Comparison of ENCODE assay signal across 8 mouse cellular contexts in genomic region chr12:111677882-111678669, GRCm38 (mm10). TPM values are rescaled to one million over a fixed set of nuclear protein-coding genes. Genes with fewer than 3 reads are reported as not detected.
DNase-seq lines count a peak whose midpoint lies in the region; ATAC-seq and TF ChIP-seq lines count a peak whose summit lies in the region.

Gene Trmt61a (plus strand): TSS chr12:111678105.

- H3K27ac ChIP-seq in embryonic facial prominence, embryonic 11.5 days (replicated peaks; ENCODE audit: low read depth, low read length) = peak within 1 kb of the TSS; percentile 23
- H3K27ac ChIP-seq in intestine, postnatal 0 days (ENCODE audit: low read depth, low read length) = peak within 1 kb of the TSS; percentile 93
- H3K27ac ChIP-seq in limb, embryonic 13.5 days = peak within 1 kb of the TSS; percentile 91
- H3K27ac ChIP-seq in midbrain, embryonic 15.5 days = peak within 1 kb of the TSS; percentile 96

- peaks cover 8% of the 10 kb centered on the region for H3K27me3 ChIP-seq in embryonic facial prominence, embryonic 11.5 days (ENCODE audit: control insufficient read depth, insufficient read depth, low read length)
- no peaks in the 10 kb centered on the region for H3K27me3 ChIP-seq in intestine, postnatal 0 days (replicated peaks; ENCODE audit: control insufficient read depth, insufficient read depth, low read length)
- peaks cover 27% of the 10 kb centered on the region for H3K27me3 ChIP-seq in limb, embryonic 13.5 days
- H3K27me3 ChIP-seq in midbrain, embryonic 15.5 days (replicated peaks) = no peaks in the 10 kb centered on the region

- peaks cover 6% of the 10 kb centered on the region; the same call in 1 of the 2 replicates for H3K4me1 ChIP-seq in embryonic facial prominence, embryonic 11.5 days (ENCODE audit: control insufficient read depth, insufficient read depth, low read length)
- peaks cover 20% of the 10 kb centered on the region for H3K4me1 ChIP-seq in intestine, postnatal 0 days (replicated peaks; ENCODE audit: control insufficient read depth, insufficient read depth, low read length)
- H3K4me1 ChIP-seq in limb, embryonic 13.5 days = peaks cover 19% of the 10 kb centered on the region
- H3K4me1 ChIP-seq in midbrain, embryonic 15.5 days = peaks cover 24% of the 10 kb centered on the region

- TF ChIP-seq CTCF in intestine, postnatal 0 days (IDR thresholded peaks at IDR 0.05; ENCODE audit: low read depth) = no peak

- peak within 1 kb of the TSS; percentile 61 for H3K9ac ChIP-seq in embryonic facial prominence, embryonic 11.5 days (replicated peaks; ENCODE audit: low read length)
- peak within 1 kb of the TSS; percentile 59 for H3K9ac ChIP-seq in intestine, postnatal 0 days (ENCODE audit: low read depth, low read length)
- peak within 1 kb of the TSS; percentile 79 for H3K9ac ChIP-seq in limb, embryonic 13.5 days
- peak within 1 kb of the TSS; percentile 81 for H3K9ac ChIP-seq in midbrain, embryonic 15.5 days

- WGBS in embryonic facial prominence, embryonic 11.5 days = 1% methylated on average over 51 of the region's 51 CpGs
- WGBS in intestine, postnatal 0 days = under 1% methylated on average over 51 of the region's 51 CpGs
- under 1% methylated on average over 51 of the region's 51 CpGs for WGBS in limb, embryonic 13.5 days
- WGBS in midbrain, embryonic 15.5 days = 1% methylated on average over 51 of the region's 51 CpGs

- peak; percentile 96 for DNase-seq in 3T3-L1 (ENCODE audit: low read depth, low spot score)
- peak; percentile 94 for DNase-seq in adrenal gland, postnatal 14 days
- peak; percentile 96 for DNase-seq in embryonic facial prominence, embryonic 11.5 days (ENCODE audit: low spot score)
- DNase-seq in spleen, adult 18-20 months = peak; percentile 73 to 81

- peak within 1 kb of the TSS; percentile 88 for H3K4me3 ChIP-seq in embryonic facial prominence, embryonic 11.5 days (ENCODE audit: low read depth, low read length)
- peak within 1 kb of the TSS; percentile 84 for H3K4me3 ChIP-seq in intestine, postnatal 0 days (ENCODE audit: low read depth, low read length)
- peak within 1 kb of the TSS; percentile 89 for H3K4me3 ChIP-seq in limb, embryonic 13.5 days
- H3K4me3 ChIP-seq in midbrain, embryonic 15.5 days = peak within 1 kb of the TSS; percentile 91

- ATAC-seq in embryonic facial prominence, embryonic 11.5 days (replicated peaks; ENCODE audit: insufficient number of reproducible peaks, low FRiP score, low TSS enrichment, low read depth) = peak; percentile 84
- ATAC-seq in granulocyte monocyte progenitor cell, adult 5-6 weeks (replicated peaks; ENCODE audit: poor library complexity, severe bottlenecking) = peak; percentile 70
- ATAC-seq in intestine, postnatal 0 days = peak; percentile 71
- peak; percentile 91 for ATAC-seq in limb, embryonic 13.5 days (ENCODE audit: low FRiP score, low read depth)
- ATAC-seq in midbrain, embryonic 15.5 days (replicated peaks) = peak; percentile 89

- H3K9me3 ChIP-seq in embryonic facial prominence, embryonic 11.5 days (replicated peaks; ENCODE audit: control insufficient read depth, low read length) = no peaks in the 10 kb centered on the region
- no peaks in the 10 kb centered on the region for H3K9me3 ChIP-seq in intestine, postnatal 0 days (ENCODE audit: control insufficient read depth)
- no peaks in the 10 kb centered on the region for H3K9me3 ChIP-seq in limb, embryonic 13.5 days
- H3K9me3 ChIP-seq in midbrain, embryonic 15.5 days = no peaks in the 10 kb centered on the region

- H3K4me2 ChIP-seq in embryonic facial prominence, embryonic 11.5 days (ENCODE audit: low read depth, low read length) = peak within 1 kb of the TSS; percentile 96
- peak within 1 kb of the TSS; percentile 92 for H3K4me2 ChIP-seq in intestine, postnatal 0 days (replicated peaks; ENCODE audit: low read depth)
- H3K4me2 ChIP-seq in limb, embryonic 13.5 days (replicated peaks) = peak within 1 kb of the TSS; percentile 93
- peak within 1 kb of the TSS; percentile 89 for H3K4me2 ChIP-seq in midbrain, embryonic 15.5 days

- H3K36me3 ChIP-seq in embryonic facial prominence, embryonic 11.5 days (replicated peaks; ENCODE audit: control insufficient read depth, insufficient read depth, low read depth, low read length) = no peaks in the 10 kb centered on the region; the same call in 1 of the 2 replicates
- H3K36me3 ChIP-seq in intestine, postnatal 0 days (ENCODE audit: control insufficient read depth, insufficient read depth) = peaks cover 18% of the 10 kb centered on the region; the same call in 1 of the 2 replicates
- peaks cover 28% of the 10 kb centered on the region for H3K36me3 ChIP-seq in limb, embryonic 13.5 days
- H3K36me3 ChIP-seq in midbrain, embryonic 15.5 days (replicated peaks) = no peaks in the 10 kb centered on the region

RNA-seq across cellular contexts. Expression of gene Trmt61a, which starts in this region (rescaled TPM):
- 14.2 and 15.5 TPM in 2 replicates for total RNA-seq in adrenal gland, postnatal 14 days (2021)
- 3.8 and 5.4 TPM in 2 replicates for polyA plus RNA-seq in embryonic facial prominence, embryonic 11.5 days (2014; fragmentation: Nextera tagmentation; extraction: Ambion mirVana)
- 18.6 and 21.9 TPM in 2 replicates for total RNA-seq in granulocyte monocyte progenitor cell, adult 5-6 weeks (2014; fragmentation: Nextera tagmentation)
- 10.0 and 10.1 TPM in 2 replicates for total RNA-seq in granulocyte monocyte progenitor cell, adult 5-6 weeks (2017)
- polyA plus RNA-seq in intestine, postnatal 0 days (2015; fragmentation: Nextera tagmentation; extraction: Ambion mirVana) = 5.6 TPM in 2 replicates
- 10.7 and 13.0 TPM in 2 replicates for polyA plus RNA-seq in limb, embryonic 13.5 days (2015; fragmentation: Nextera tagmentation; extraction: Ambion mirVana)
- 10.4 and 11.9 TPM in 2 replicates for polyA plus RNA-seq in midbrain, embryonic 15.5 days (2015; fragmentation: Nextera tagmentation; extraction: Ambion mirVana)

Comparison
In these comparisons a context has a peak if more than half of its experiments do, and no peak if none do; other contexts are left out.
1. Peak in every context shown above with its lines: DNase-seq, ATAC-seq, H3K4me3 ChIP-seq and H3K27ac ChIP-seq.
2. H3K27ac ChIP-seq: peak in every context shown above with its lines; median percentile 96 in midbrain, embryonic 15.5 days; 93 in intestine, postnatal 0 days; 91 in limb, embryonic 13.5 days; 23 in embryonic facial prominence, embryonic 11.5 days.